Mouse (Mus musculus) CH12.LX (cell line): ENCODE data around the gene Rab37. TPM values are rescaled to one million over a fixed set of nuclear protein-coding genes. Genes with fewer than 3 reads are reported as not detected.

Experiments used
- DNase-seq: peaks from one replicate; pipeline ENCODE4 v3.0.0-alpha.2; 2013; ENCODE audit errors: extremely low read depth
- H3K27ac ChIP-seq: 2 replicates; pipeline ENCODE4 v1.5.1; 2012; ENCODE audit warnings: low read depth, mild to moderate bottlenecking, control low read depth, moderate library complexity; ENCODE audit not compliant: insufficient read depth
- H3K27me3 ChIP-seq: replicated peaks from 2 replicates; pipeline ENCODE3; 2012; ENCODE audit warnings: inconsistent platforms
- H3K36me3 ChIP-seq, 2 experiments: replicated peaks in 1 of 2; 2 replicates each; pipeline versions ENCODE3 to v1.6.1; 2012; ENCODE audit warnings: inconsistent platforms in 1 of 2, low read length in 1 of 2, mild to moderate bottlenecking in 1 of 2, mixed read lengths in 1 of 2, moderate library complexity in 1 of 2; ENCODE audit not compliant: control insufficient read depth in 1 of 2, insufficient read depth in 1 of 2
- H3K4me1 ChIP-seq, 2 experiments: 2 replicates each; pipeline ENCODE4 v1.6.1; 2012; ENCODE audit warnings: inconsistent platforms in 1 of 2, moderate library complexity in 1 of 2; ENCODE audit not compliant: insufficient read depth in 2 of 2, control insufficient read depth in 1 of 2
- H3K4me2 ChIP-seq: 2 replicates; pipeline ENCODE4 v1.6.1; 2012; ENCODE audit warnings: low read depth, mild to moderate bottlenecking, control low read depth; ENCODE audit not compliant: poor library complexity, insufficient read depth, severe bottlenecking
- H3K4me3 ChIP-seq, 3 experiments: fragments of 150-350 bp in 1 of 3; sonication (generic) in 1 of 3; replicated peaks in 1 of 3; 2 replicates each; pipeline versions ENCODE3 to v1.5.1; 2011 to 2012; ENCODE audit warnings: low read depth in 2 of 3, low read length in 2 of 3, mild to moderate bottlenecking in 2 of 3, moderate library complexity in 2 of 3, control low read depth in 1 of 3, improper control_type of control experiment in 1 of 3, inconsistent platforms in 1 of 3, mixed read lengths in 1 of 3; ENCODE audit not compliant: poor library complexity in 1 of 3
- H3K79me2 ChIP-seq: replicated peaks from 2 replicates; pipeline ENCODE4 v1.6.1; 2012; ENCODE audit warnings: mild to moderate bottlenecking, moderate library complexity; ENCODE audit not compliant: control insufficient read depth, poor library complexity, insufficient read depth, severe bottlenecking; ENCODE audit errors: extremely low read depth
- H3K9ac ChIP-seq: 2 replicates; pipeline ENCODE4 v1.6.1; 2012; ENCODE audit warnings: low read depth, mild to moderate bottlenecking, control low read depth, moderate library complexity; ENCODE audit not compliant: insufficient read depth
- H3K9me3 ChIP-seq: replicated peaks from 2 replicates; pipeline ENCODE3; 2012; ENCODE audit warnings: low read length, inconsistent platforms, mixed read lengths
- CHD1 ChIP-seq: IDR thresholded peaks from 2 replicates; pipeline ENCODE4 v1.6.1; 2012; ENCODE audit warnings: low read depth, low read length, improper control_type of control experiment, inconsistent platforms
- CHD2 ChIP-seq: IDR thresholded peaks from 2 replicates; pipeline ENCODE4 v1.6.1; 2011; ENCODE audit warnings: low read length, improper control_type of control experiment
- CTCF ChIP-seq, 2 experiments: IDR thresholded peaks in 1 of 2; conservative IDR thresholded peaks in 1 of 2; 2 replicates each; pipeline ENCODE4 v1.5.1; 2011 to 2012; ENCODE audit warnings: low read depth in 2 of 2, low read length in 2 of 2, improper control_type of control experiment in 1 of 2, inconsistent platforms in 1 of 2, mild to moderate bottlenecking in 1 of 2, moderate library complexity in 1 of 2
- ELF1 ChIP-seq: IDR thresholded peaks from 2 replicates; pipeline ENCODE4 v1.6.1; 2014; ENCODE audit warnings: low read depth, mild to moderate bottlenecking, inconsistent platforms, low read length, improper control_type of control experiment
- ETS1 ChIP-seq: conservative IDR thresholded peaks from 2 replicates; pipeline ENCODE4 v1.6.1; 2012; ENCODE audit warnings: low read depth, mild to moderate bottlenecking, inconsistent platforms, low read length, improper control_type of control experiment, moderate library complexity
- GABPA ChIP-seq: IDR thresholded peaks from 2 replicates; pipeline ENCODE4 v1.6.1; 2012; ENCODE audit warnings: low read depth, low read length, improper control_type of control experiment, inconsistent platforms; ENCODE audit not compliant: insufficient replicate concordance
- HCFC1 ChIP-seq: IDR thresholded peaks from 2 replicates; pipeline ENCODE4 v1.6.1; 2012; ENCODE audit warnings: low read depth, mild to moderate bottlenecking, inconsistent platforms, low read length, improper control_type of control experiment
- KAT2A ChIP-seq: IDR thresholded peaks from 2 replicates; pipeline ENCODE4 v1.6.1; 2012; ENCODE audit warnings: low read length, improper control_type of control experiment, inconsistent platforms; ENCODE audit not compliant: insufficient replicate concordance
- MAX ChIP-seq: IDR thresholded peaks from 2 replicates; pipeline ENCODE4 v1.6.1; 2011; ENCODE audit warnings: low read length, improper control_type of control experiment
- MAZ ChIP-seq: IDR thresholded peaks from 2 replicates; pipeline ENCODE4 v1.6.1; 2012; ENCODE audit warnings: low read depth, mild to moderate bottlenecking, inconsistent platforms, low read length, improper control_type of control experiment, moderate library complexity
- MYC ChIP-seq: IDR thresholded peaks from 2 replicates; pipeline ENCODE4 v1.6.1; 2011; ENCODE audit warnings: low read depth, mild to moderate bottlenecking, improper control_type of control experiment, low read length
- NRF1 ChIP-seq: IDR thresholded peaks from 2 replicates; pipeline ENCODE4 v1.6.1; 2014; ENCODE audit warnings: low read depth, mild to moderate bottlenecking, inconsistent platforms, low read length, improper control_type of control experiment, moderate library complexity
- PAX5 ChIP-seq: IDR thresholded peaks from 2 replicates; pipeline ENCODE4 v1.6.1; 2012; ENCODE audit warnings: low read length, inconsistent platforms, mixed read lengths
- POLR2A ChIP-seq: IDR thresholded peaks from 2 replicates; pipeline ENCODE4 v1.6.1; 2011; ENCODE audit warnings: low read depth, mild to moderate bottlenecking, improper control_type of control experiment, low read length
- POLR2AphosphoS2 ChIP-seq: IDR thresholded peaks from 2 replicates; pipeline ENCODE4 v1.6.1; 2011; ENCODE audit warnings: low read depth, low read length, improper control_type of control experiment
- RAD21 ChIP-seq: IDR thresholded peaks from 2 replicates; pipeline ENCODE4 v1.6.1; 2011; ENCODE audit warnings: low read depth, mild to moderate bottlenecking, low read length, improper control_type of control experiment, moderate library complexity
- SIN3A ChIP-seq: IDR thresholded peaks from 2 replicates; pipeline ENCODE4 v1.6.1; 2012; ENCODE audit warnings: low read length, improper control_type of control experiment, inconsistent platforms
- TBP ChIP-seq: conservative IDR thresholded peaks from 2 replicates; pipeline ENCODE4 v1.6.1; 2011; ENCODE audit warnings: low read depth, low read length, improper control_type of control experiment
- UBTF ChIP-seq: IDR thresholded peaks from 2 replicates; pipeline ENCODE4 v1.6.1; 2012; ENCODE audit warnings: low read depth, mild to moderate bottlenecking, inconsistent platforms, low read length, improper control_type of control experiment, moderate library complexity
- USF1 ChIP-seq: IDR thresholded peaks from 2 replicates; pipeline ENCODE4 v1.6.1; 2014; ENCODE audit warnings: low read depth, mild to moderate bottlenecking, inconsistent platforms, low read length, improper control_type of control experiment
- USF2 ChIP-seq: conservative IDR thresholded peaks from 2 replicates; pipeline ENCODE4 v1.6.1; 2011; ENCODE audit warnings: low read depth, low read length, improper control_type of control experiment
- ZMIZ1 ChIP-seq: IDR thresholded peaks from 2 replicates; pipeline ENCODE4 v1.6.1; 2012; ENCODE audit warnings: low read depth, mild to moderate bottlenecking, inconsistent platforms, low read length, improper control_type of control experiment
- ZNF384 ChIP-seq: IDR thresholded peaks from 2 replicates; pipeline ENCODE4 v1.6.1; 2012; ENCODE audit warnings: low read depth, low read length, improper control_type of control experiment, inconsistent platforms
- dilution Hi-C: fragments of 300-500 bp; cut with MboI; formaldehyde crosslinking; loops from 2 replicates; pipeline ENCODE4 v1.14.3; 2020; ENCODE audit warnings: low sequenced_read_pairs; ENCODE audit not compliant: extremely low pct_unique_long_range_greater_than_20kb, extremely low pct_ligation_motif_present
- in situ Hi-C: fragments of 300-500 bp; cut with MboI; formaldehyde crosslinking; loops from 3 replicates; pipeline ENCODE4 v1.14.3; 2019; ENCODE audit warnings: low sequenced_read_pairs, low pct_ligation_motif_present, low pct_unique_long_range_greater_than_20kb, mixed read lengths
- polyA plus RNA-seq: library from polyadenylated mRNA; unstranded; fragments of >175 nt; gene quantifications from 2 replicates; pipeline ENCODE4 v1.2.1, GENCODE M21; 2012; ENCODE audit warnings: low read depth; ENCODE audit not compliant: insufficient read length
- total RNA-seq, 2 experiments: library from RNA; depleted of rRNA; stranded (reverse); fragments of 300-350 nt in 1 of 2; fragments of >200 nt in 1 of 2; gene quantifications; 2 replicates each; pipeline ENCODE4 v1.2.3; 2012 to 2014

Rab37 gene
- total and polyA plus RNA-seq, 3 experiments, result 2.0 to 3.6 (median 2.3) TPM

DNA sequence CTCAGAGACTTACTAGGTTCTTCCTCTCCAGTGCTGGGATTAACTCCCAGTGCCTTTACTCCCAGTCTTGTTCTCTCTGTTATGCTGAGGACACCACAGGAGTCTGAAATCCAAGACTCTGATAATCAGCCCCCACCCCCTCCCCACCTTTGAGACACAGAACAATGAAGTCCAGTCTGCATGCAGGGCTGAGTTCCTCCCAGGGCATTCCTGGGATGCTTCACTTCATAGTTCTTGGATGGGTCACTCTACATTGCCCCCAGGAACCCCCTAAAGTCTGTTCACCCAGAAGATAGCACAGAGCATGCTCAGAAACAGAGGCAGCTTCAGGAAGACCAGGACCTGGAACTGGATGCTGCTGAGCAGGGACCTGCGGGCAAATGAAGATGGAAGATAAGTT lies 38.2 kb upstream of the Rab37 start:
- Histone ChIP-seq H3K4me2 (no peak overlapping the region), H3K9me3 (no peaks in the 10 kb centered on the region)
- dilution Hi-C loops, result no loop called here

DNA sequence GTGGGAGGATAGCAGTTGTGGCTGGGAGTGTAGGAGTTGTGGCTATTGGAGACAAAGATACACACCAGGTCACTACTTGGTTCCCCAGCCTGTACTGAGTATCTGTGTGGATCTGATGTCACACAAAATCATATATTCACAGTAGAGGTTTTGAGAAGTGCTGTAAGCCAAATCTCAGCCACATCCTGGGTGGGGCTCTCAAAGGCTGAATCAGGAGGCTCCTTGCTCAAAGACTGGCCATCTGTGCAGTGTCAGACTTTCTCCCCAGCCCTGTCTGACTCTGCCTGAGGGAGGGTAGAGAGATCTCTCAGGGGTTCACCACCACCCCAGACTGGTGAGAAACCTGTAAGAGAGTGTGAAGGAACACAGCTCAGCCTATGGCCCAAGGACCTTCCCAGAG lies 36.7 kb upstream of the Rab37 start:
- Histone ChIP-seq H3K9me3 (no peaks in the 10 kb centered on the region), H3K27me3 (peaks cover 91% of the 10 kb centered on the region), H3K79me2 (no peaks in the 10 kb centered on the region), H3K36me3 (no peaks in the 10 kb centered on the region), H3K4me3 (no peak overlapping the region), H3K4me2 (no peak overlapping the region), H3K9ac (no peak overlapping the region), H3K27ac (no peak overlapping the region), H3K4me1 (no peaks in the 10 kb centered on the region)
- dilution Hi-C loops (no loop called here), in situ Hi-C loops (loop anchor here (10.0 kb wide), 1 partner anchor 50 kb away; the partner anchor contains the start of gene Cd300c2)
- no peak for TF ChIP-seq ZNF384
- TF ChIP-seq MAX, result no peak
- TF ChIP-seq GABPA, result no peak
- TF ChIP-seq USF2, result no peak
- TF ChIP-seq MYC, result no peak
- no peak for TF ChIP-seq ZMIZ1
- no peak for TF ChIP-seq CTCF (conservative IDR thresholded peaks at IDR 0.05 in 1 of 2, IDR thresholded peaks at IDR 0.05 in 1 of 2; ENCODE audit: low read depth in 2 of 2, low read length in 2 of 2)
- no peak for TF ChIP-seq POLR2A
- DNase-seq, result no peak

More for the DNA sequence above, 38.2 kb upstream of the Rab37 start:
- Histone ChIP-seq H3K36me3 (no peaks in the 10 kb centered on the region), H3K27me3 (peaks cover 78% of the 10 kb centered on the region), H3K27ac (no peak overlapping the region), H3K4me1 (peaks cover 5 to 6% of the 10 kb centered on the region in 2 experiments), H3K79me2 (no peaks in the 10 kb centered on the region), H3K4me3 (no peak overlapping the region), H3K9ac (no peak overlapping the region)
- TF ChIP-seq USF2 (no peak), USF1 (no peak), TBP (no peak), GABPA (no peak), SIN3A (no peak), POLR2AphosphoS2 (no peak), CTCF (conservative IDR thresholded peaks at IDR 0.05 in 1 of 2, IDR thresholded peaks at IDR 0.05 in 1 of 2; ENCODE audit: low read depth in 2 of 2, low read length in 2 of 2) (no peak), CHD1 (no peak), ELF1 (no peak), PAX5 (no peak), HCFC1 (no peak), KAT2A (no peak), CHD2 (no peak), NRF1 (no peak), ETS1 (no peak), MAZ (no peak), ZMIZ1 (no peak), UBTF (no peak), RAD21 (no peak)
- DNase-seq, result no peak
- in situ Hi-C loops, result loop anchor here (10.0 kb wide), 1 partner anchor 48 kb away; the partner anchor contains the start of gene Cd300c2
